Mouse (Mus musculus) cerebellum, adult 2 months (tissue): Measurements from ENCODE around the gene H2-Q6.
"Not testable (repeated sequence)": the region's sequence is repeated elsewhere in the genome, so short reads cannot be mapped to it uniquely, and the experiment has no call there.

Experiments
- CTCF ChIP-seq: fragments of 200-500 bp; IDR thresholded peaks from 2 replicates; pipeline ENCODE4 v1.5.1; 2011; ENCODE audit warnings: low read depth, mild to moderate bottlenecking, control low read depth, low read length, moderate library complexity, borderline replicate concordance; ENCODE audit not compliant: insufficient read depth
- POLR2A ChIP-seq: fragments of 200-500 bp; IDR thresholded peaks from 2 replicates; pipeline ENCODE4 v1.6.1; 2011; ENCODE audit warnings: low read length, control low read depth, borderline replicate concordance; ENCODE audit not compliant: insufficient read depth

DNA sequence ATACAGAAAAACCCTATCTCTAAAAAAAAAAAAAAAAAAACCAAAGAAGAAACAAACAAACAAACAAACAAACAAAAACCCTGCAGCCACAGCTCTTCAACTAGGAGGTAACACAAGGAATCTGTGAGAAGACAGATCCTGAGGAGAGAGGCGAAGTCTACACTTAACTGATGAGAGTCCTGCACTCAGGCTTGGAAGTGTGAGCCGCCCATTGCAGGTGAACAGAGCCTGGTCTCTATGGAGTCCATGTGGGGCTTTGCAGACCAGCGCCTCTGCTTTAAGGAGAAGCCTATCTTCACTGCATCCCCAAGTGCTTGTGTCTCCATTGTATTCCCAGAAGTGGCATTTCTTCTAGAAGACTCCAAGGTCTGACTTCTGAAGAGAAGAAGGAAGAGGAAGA lies 544 bp upstream of the H2-Q6 start:
- not testable (repeated sequence) for TF ChIP-seq POLR2A, CTCF
